Mouse (Mus musculus): ENCODE measurements at regions not wholly inside any gene's neighbourhood (a gene's known extent, or its start where the extent isn't known, plus 50 kb on each side); places are given as distances from the start of the nearest gene placed in this dataset.

DNA sequence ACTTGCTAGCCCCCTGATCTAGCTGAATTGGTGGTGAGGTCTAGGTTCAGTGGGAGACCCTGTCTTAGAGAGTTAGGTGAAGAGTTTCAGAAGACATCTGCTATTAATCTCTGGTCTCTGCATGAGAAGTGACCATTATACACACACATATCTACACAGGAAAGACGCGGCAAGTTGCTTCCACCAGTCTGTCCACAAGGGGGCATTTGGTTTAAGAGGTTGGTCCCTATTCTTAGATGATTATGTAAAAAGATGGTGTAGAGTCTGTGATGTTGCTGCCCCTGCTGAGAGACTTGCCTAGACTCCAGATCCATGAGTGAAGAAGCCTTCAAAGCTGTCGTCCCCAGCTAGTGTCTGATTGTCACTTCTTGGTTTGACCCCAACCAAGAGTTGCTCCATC, 425.5 kb downstream of the Etnk1 start:
- H3K4me1 ChIP-seq (ENCODE audit: control insufficient read depth, low read depth, low read length) = no peaks in the 10 kb centered on the region
- WGBS (ENCODE audit: insufficient replicate concordance) = 65% methylated on average over 3 of the region's 3 CpGs
- ATAC-seq (ENCODE audit: low read depth) = no peak
- H3K4me3 ChIP-seq (ENCODE audit: low read depth, low read length) = no peak overlapping the region
- no peaks in the 10 kb centered on the region for H3K36me3 ChIP-seq (ENCODE audit: control insufficient read depth, insufficient read depth)
- H3K9me3 ChIP-seq (replicated peaks; ENCODE audit: control insufficient read depth, low read length) = no peaks in the 10 kb centered on the region
- no peak overlapping the region for H3K9ac ChIP-seq (ENCODE audit: low read depth, low read length)
- no peak overlapping the region for H3K4me2 ChIP-seq (ENCODE audit: low read depth, low read length)
- no peak overlapping the region for H3K27ac ChIP-seq (ENCODE audit: low read length)
- no peaks in the 10 kb centered on the region for H3K27me3 ChIP-seq (ENCODE audit: control insufficient read depth, insufficient read depth, low read depth, low read length)

GRCm38 (mm10) chr6:143595486-143595885, 428.5 kb downstream of the Etnk1 start:
- H3K4me1 ChIP-seq (ENCODE audit: control insufficient read depth, low read depth, low read length) = no peaks in the 10 kb centered on the region
- ATAC-seq (ENCODE audit: low read depth) = no peak
- no peaks in the 10 kb centered on the region for H3K9me3 ChIP-seq (replicated peaks; ENCODE audit: control insufficient read depth, low read length)
- 51% methylated on average over 2 of the region's 2 CpGs for WGBS (ENCODE audit: insufficient replicate concordance)
- H3K4me2 ChIP-seq (ENCODE audit: low read depth, low read length) = no peak overlapping the region
- H3K27ac ChIP-seq (ENCODE audit: low read length) = no peak overlapping the region
- H3K9ac ChIP-seq (ENCODE audit: low read depth, low read length) = no peak overlapping the region
- H3K4me3 ChIP-seq (ENCODE audit: low read depth, low read length) = no peak overlapping the region
- no peaks in the 10 kb centered on the region for H3K36me3 ChIP-seq (ENCODE audit: control insufficient read depth, insufficient read depth)
- no peaks in the 10 kb centered on the region for H3K27me3 ChIP-seq (ENCODE audit: control insufficient read depth, insufficient read depth, low read depth, low read length)

DNA sequence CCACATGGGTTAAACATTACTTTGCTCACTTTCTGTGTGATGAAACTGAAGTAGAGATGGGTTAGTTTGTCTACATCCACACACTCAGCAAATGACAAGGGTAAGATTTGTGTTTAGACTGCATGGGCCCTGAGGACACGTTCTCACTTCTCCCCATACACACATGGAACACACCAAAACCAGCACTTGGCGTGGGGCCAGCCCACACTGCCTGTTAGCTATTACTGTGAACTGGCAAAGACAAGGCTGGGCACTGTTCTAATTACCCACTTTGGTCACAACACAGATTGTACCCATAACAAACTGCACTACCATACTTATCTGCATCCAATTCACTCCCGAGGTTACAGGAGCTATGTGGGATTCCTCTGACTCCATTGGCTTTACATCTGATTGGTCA, 430.4 kb downstream of the Etnk1 start:
- no peak for ATAC-seq (ENCODE audit: low read depth)
- no peak overlapping the region for H3K4me2 ChIP-seq (ENCODE audit: low read depth, low read length)
- no peaks in the 10 kb centered on the region for H3K36me3 ChIP-seq (ENCODE audit: control insufficient read depth, insufficient read depth)
- H3K27ac ChIP-seq (ENCODE audit: low read length) = no peak overlapping the region
- H3K27me3 ChIP-seq (ENCODE audit: control insufficient read depth, insufficient read depth, low read depth, low read length) = no peaks in the 10 kb centered on the region
- H3K4me3 ChIP-seq (ENCODE audit: low read depth, low read length) = no peak overlapping the region
- no peak overlapping the region for H3K9ac ChIP-seq (ENCODE audit: low read depth, low read length)
- 61% methylated on average over 3 of the region's 3 CpGs for WGBS (ENCODE audit: insufficient replicate concordance)
- no peaks in the 10 kb centered on the region for H3K9me3 ChIP-seq (replicated peaks; ENCODE audit: control insufficient read depth, low read length)
- no peaks in the 10 kb centered on the region for H3K4me1 ChIP-seq (ENCODE audit: control insufficient read depth, low read depth, low read length)

DNA sequence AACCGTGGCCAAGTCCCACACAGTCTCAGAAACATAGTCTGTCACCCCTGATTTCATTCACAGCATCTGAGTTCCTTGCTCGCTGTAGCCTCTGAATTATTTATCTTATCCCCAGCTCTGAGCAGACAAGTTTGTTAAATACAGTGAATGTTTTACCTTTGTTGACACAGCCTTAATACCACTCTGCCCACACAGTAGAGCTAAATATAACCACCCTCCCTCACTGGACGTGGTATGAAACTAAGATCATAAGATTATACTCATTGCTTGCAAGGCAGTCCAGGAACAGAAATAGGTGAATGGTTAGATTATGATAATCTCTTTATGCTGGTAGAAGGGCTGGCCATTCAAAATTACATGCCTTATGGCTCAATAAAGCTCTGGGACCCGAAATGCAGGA, 431.9 kb downstream of the Etnk1 start:
- ATAC-seq (ENCODE audit: low read depth) = no peak
- H3K9ac ChIP-seq (ENCODE audit: low read depth, low read length) = no peak overlapping the region
- H3K27ac ChIP-seq (ENCODE audit: low read length) = no peak overlapping the region
- no peak overlapping the region for H3K4me2 ChIP-seq (ENCODE audit: low read depth, low read length)
- H3K36me3 ChIP-seq (ENCODE audit: control insufficient read depth, insufficient read depth) = no peaks in the 10 kb centered on the region
- no peaks in the 10 kb centered on the region for H3K4me1 ChIP-seq (ENCODE audit: control insufficient read depth, low read depth, low read length)
- no peak overlapping the region for H3K4me3 ChIP-seq (ENCODE audit: low read depth, low read length)
- no peaks in the 10 kb centered on the region for H3K27me3 ChIP-seq (ENCODE audit: control insufficient read depth, insufficient read depth, low read depth, low read length)
- H3K9me3 ChIP-seq (replicated peaks; ENCODE audit: control insufficient read depth, low read length) = no peaks in the 10 kb centered on the region
- 42% methylated on average over 4 of the region's 4 CpGs for WGBS (ENCODE audit: insufficient replicate concordance)

- WGBS (ENCODE audit: insufficient replicate concordance) = 55% methylated on average over 1 of the region's 1 CpGs
- no peaks in the 10 kb centered on the region for H3K9me3 ChIP-seq (replicated peaks; ENCODE audit: control insufficient read depth, low read length)
- no peaks in the 10 kb centered on the region for H3K27me3 ChIP-seq (ENCODE audit: control insufficient read depth, insufficient read depth, low read depth, low read length)
- no peaks in the 10 kb centered on the region for H3K4me1 ChIP-seq (ENCODE audit: control insufficient read depth, low read depth, low read length)
- H3K4me3 ChIP-seq (ENCODE audit: low read depth, low read length) = no peak overlapping the region
- ATAC-seq (ENCODE audit: low read depth) = peak; percentile 45; the same call in 1 of the 2 replicates
- H3K9ac ChIP-seq (ENCODE audit: low read depth, low read length) = no peak overlapping the region
- no peaks in the 10 kb centered on the region for H3K36me3 ChIP-seq (ENCODE audit: control insufficient read depth, insufficient read depth)
- H3K27ac ChIP-seq (ENCODE audit: low read length) = no peak overlapping the region
- H3K4me2 ChIP-seq (ENCODE audit: low read depth, low read length) = no peak overlapping the region
Measured at GRCm38 (mm10) chr6:143609100-143609499, 442.1 kb downstream of the Etnk1 start.

DNA sequence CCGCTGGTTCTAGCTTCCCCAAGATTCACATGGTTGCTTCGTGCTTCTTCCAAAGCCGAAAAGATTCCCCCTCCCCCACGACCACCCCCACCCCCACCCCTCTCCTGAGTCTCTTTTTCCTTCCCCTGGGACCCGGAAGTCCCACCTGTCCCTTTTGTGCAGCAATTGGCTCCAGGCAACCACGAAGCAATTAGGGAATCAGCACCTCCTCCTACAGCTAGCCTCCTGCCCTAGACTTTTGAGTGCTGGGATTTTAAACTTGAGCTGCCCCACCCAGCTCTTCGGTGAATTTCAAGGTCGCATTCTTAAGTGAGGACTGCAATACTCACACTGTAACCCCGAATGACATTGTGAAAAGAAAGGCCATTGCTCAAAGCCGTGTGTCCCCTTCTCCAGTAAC, 445.9 kb downstream of the Etnk1 start:
- H3K27me3 ChIP-seq (ENCODE audit: control insufficient read depth, insufficient read depth, low read depth, low read length) = no peaks in the 10 kb centered on the region
- no peak overlapping the region for H3K4me3 ChIP-seq (ENCODE audit: low read depth, low read length)
- no peak overlapping the region for H3K27ac ChIP-seq (ENCODE audit: low read length)
- WGBS (ENCODE audit: insufficient replicate concordance) = 56% methylated on average over 10 of the region's 10 CpGs
- no peaks in the 10 kb centered on the region for H3K36me3 ChIP-seq (ENCODE audit: control insufficient read depth, insufficient read depth)
- no peaks in the 10 kb centered on the region for H3K9me3 ChIP-seq (replicated peaks; ENCODE audit: control insufficient read depth, low read length)
- no peaks in the 10 kb centered on the region for H3K4me1 ChIP-seq (ENCODE audit: control insufficient read depth, low read depth, low read length)
- no peak for ATAC-seq (ENCODE audit: low read depth)
- no peak overlapping the region for H3K4me2 ChIP-seq (ENCODE audit: low read depth, low read length)
- H3K9ac ChIP-seq (ENCODE audit: low read depth, low read length) = no peak overlapping the region

DNA sequence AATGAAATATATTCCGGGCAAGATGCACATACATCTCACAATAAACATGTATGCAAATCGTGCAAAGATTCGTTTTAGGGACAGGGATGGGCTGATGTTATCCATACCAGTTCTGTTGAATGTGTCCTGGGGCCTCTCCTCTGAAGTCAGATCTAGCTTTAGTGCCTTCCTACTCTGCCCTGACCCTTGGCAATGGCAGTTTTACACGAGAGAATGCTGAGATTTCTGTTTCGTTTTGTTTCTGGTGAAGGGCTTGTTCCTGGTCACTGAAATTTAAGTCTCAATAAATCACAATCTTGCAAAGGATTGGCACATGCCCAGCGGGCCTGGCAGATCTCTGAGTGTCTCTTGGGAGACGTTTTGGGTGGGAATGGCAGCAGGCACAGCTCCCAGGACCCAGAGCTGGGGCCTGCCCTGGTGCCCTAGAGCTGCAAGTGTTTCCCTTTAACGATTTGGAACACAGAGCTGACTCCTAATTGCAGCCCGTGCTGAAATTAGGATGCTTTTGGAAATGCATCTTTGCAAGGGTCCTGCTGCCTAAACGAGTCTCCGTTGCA, 447.5 kb downstream of the Etnk1 start:
- H3K27ac ChIP-seq (ENCODE audit: low read length) = no peak overlapping the region
- no peaks in the 10 kb centered on the region for H3K4me1 ChIP-seq (ENCODE audit: control insufficient read depth, low read depth, low read length)
- H3K27me3 ChIP-seq (ENCODE audit: control insufficient read depth, insufficient read depth, low read depth, low read length) = no peaks in the 10 kb centered on the region
- 55% methylated on average over 11 of the region's 11 CpGs for WGBS (ENCODE audit: insufficient replicate concordance)
- no peak for ATAC-seq (ENCODE audit: low read depth)
- no peaks in the 10 kb centered on the region for H3K9me3 ChIP-seq (replicated peaks; ENCODE audit: control insufficient read depth, low read length)
- no peak overlapping the region for H3K9ac ChIP-seq (ENCODE audit: low read depth, low read length)
- H3K36me3 ChIP-seq (ENCODE audit: control insufficient read depth, insufficient read depth) = no peaks in the 10 kb centered on the region
- H3K4me2 ChIP-seq (ENCODE audit: low read depth, low read length) = no peak overlapping the region
- no peak overlapping the region for H3K4me3 ChIP-seq (ENCODE audit: low read depth, low read length)

GRCm38 (mm10) chr6:143615361-143615760, 448.3 kb downstream of the Etnk1 start:
- no peak overlapping the region for H3K27ac ChIP-seq (ENCODE audit: low read length)
- no peaks in the 10 kb centered on the region for H3K36me3 ChIP-seq (ENCODE audit: control insufficient read depth, insufficient read depth)
- no peaks in the 10 kb centered on the region for H3K9me3 ChIP-seq (replicated peaks; ENCODE audit: control insufficient read depth, low read length)
- H3K4me2 ChIP-seq (ENCODE audit: low read depth, low read length) = no peak overlapping the region
- H3K9ac ChIP-seq (ENCODE audit: low read depth, low read length) = no peak overlapping the region
- H3K27me3 ChIP-seq (ENCODE audit: control insufficient read depth, insufficient read depth, low read depth, low read length) = no peaks in the 10 kb centered on the region
- 64% methylated on average over 8 of the region's 8 CpGs for WGBS (ENCODE audit: insufficient replicate concordance)
- no peaks in the 10 kb centered on the region for H3K4me1 ChIP-seq (ENCODE audit: control insufficient read depth, low read depth, low read length)
- no peak overlapping the region for H3K4me3 ChIP-seq (ENCODE audit: low read depth, low read length)
- ATAC-seq (ENCODE audit: low read depth) = no peak

DNA sequence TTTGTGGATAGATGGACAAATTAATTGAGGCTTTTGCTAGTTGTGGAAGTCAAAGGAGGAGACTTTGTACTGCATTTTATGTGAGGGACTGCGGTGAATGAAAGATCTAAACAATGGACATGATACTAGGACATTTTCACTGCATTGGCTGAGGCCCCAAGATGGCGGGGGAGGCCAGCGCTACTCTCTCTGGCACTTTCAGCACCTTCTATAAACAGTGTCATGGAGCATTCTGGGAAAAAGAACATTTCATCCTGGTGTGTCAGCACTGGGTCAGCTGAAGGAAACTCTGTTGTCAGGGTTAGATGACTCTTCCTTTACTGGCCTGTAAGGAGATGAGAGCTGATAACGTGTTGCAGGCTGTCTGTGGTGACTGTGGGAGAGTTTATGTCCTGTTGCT, 449.4 kb downstream of the Etnk1 start:
- no peaks in the 10 kb centered on the region for H3K27me3 ChIP-seq (ENCODE audit: control insufficient read depth, insufficient read depth, low read depth, low read length)
- no peak overlapping the region for H3K27ac ChIP-seq (ENCODE audit: low read length)
- H3K9ac ChIP-seq (ENCODE audit: low read depth, low read length) = no peak overlapping the region
- H3K9me3 ChIP-seq (replicated peaks; ENCODE audit: control insufficient read depth, low read length) = no peaks in the 10 kb centered on the region
- ATAC-seq (ENCODE audit: low read depth) = no peak
- H3K4me1 ChIP-seq (ENCODE audit: control insufficient read depth, low read depth, low read length) = no peaks in the 10 kb centered on the region
- no peak overlapping the region for H3K4me2 ChIP-seq (ENCODE audit: low read depth, low read length)
- no peak overlapping the region for H3K4me3 ChIP-seq (ENCODE audit: low read depth, low read length)
- 70% methylated on average over 4 of the region's 4 CpGs for WGBS (ENCODE audit: insufficient replicate concordance)
- H3K36me3 ChIP-seq (ENCODE audit: control insufficient read depth, insufficient read depth) = no peaks in the 10 kb centered on the region

Measured in liver, embryonic 16.5 days (tissue).